Mouse (Mus musculus): Measurements from ENCODE around the gene Lrrc75a. TPM values are rescaled to one million over a fixed set of nuclear protein-coding genes. Genes with fewer than 3 reads are reported as not detected.

The Lrrc75a gene
- polyA plus RNA-seq, 1 experiment from 2014 or later: 17.2 TPM

GRCm38 (mm10) chr11:62643011-62643631 is 5.2 kb downstream of the Lrrc75a start:
- peaks cover 97% of the 10 kb centered on the region for H3K4me1 ChIP-seq

GRCm38 (mm10) chr11:62642023-62642844 is 6.1 kb downstream of the Lrrc75a start:
- H3K4me3 ChIP-seq: no peak overlapping the region
- peak overlapping the region; percentile 94 for H3K27ac ChIP-seq
- H3K27me3 ChIP-seq (ENCODE audit: insufficient read depth, poor library complexity, severe bottlenecking): no peaks in the 10 kb centered on the region
- no peak for DNase-seq (ENCODE audit: low spot score)
- H3K4me1 ChIP-seq: peaks cover 99% of the 10 kb centered on the region
- 42% methylated on average over 11 of the region's 11 CpGs for WGBS
- 0 out of 2 replicates have a peak, but pooled peaks cover 3% of the 10 kb centered on the region for H3K36me3 ChIP-seq
- no peaks in the 10 kb centered on the region for H3K9me3 ChIP-seq

More at GRCm38 (mm10) chr11:62643011-62643631, 5.2 kb downstream of the Lrrc75a start:
- 0 out of 2 replicates have a peak, but pooled peaks cover 3% of the 10 kb centered on the region for H3K36me3 ChIP-seq
- no peaks in the 10 kb centered on the region for H3K9me3 ChIP-seq
- H3K4me3 ChIP-seq: no peak overlapping the region
- peak overlapping the region; percentile 94 for H3K27ac ChIP-seq
- 72% methylated on average over 8 of the region's 8 CpGs for WGBS
- no peaks in the 10 kb centered on the region for H3K27me3 ChIP-seq (ENCODE audit: insufficient read depth, poor library complexity, severe bottlenecking)
- no peak for DNase-seq (ENCODE audit: low spot score)

- 62% methylated on average over 3 of the region's 3 CpGs for WGBS
- H3K27me3 ChIP-seq (ENCODE audit: insufficient read depth, poor library complexity, severe bottlenecking): no peaks in the 10 kb centered on the region
- 0 out of 2 replicates have a peak, but pooled peaks cover 3% of the 10 kb centered on the region for H3K36me3 ChIP-seq
- H3K9me3 ChIP-seq: no peaks in the 10 kb centered on the region
- H3K4me3 ChIP-seq: no peak overlapping the region; the same call in 1 of the 2 replicates
- peak overlapping the region; percentile 67; the same call in 1 of the 2 replicates for H3K27ac ChIP-seq
- peaks cover 99% of the 10 kb centered on the region for H3K4me1 ChIP-seq
- DNase-seq (ENCODE audit: low spot score): no peak
Observed at GRCm38 (mm10) chr11:62640378-62640777, 7.9 kb downstream of the Lrrc75a start.

GRCm38 (mm10) chr11:62638402-62638801 is 9.9 kb downstream of the Lrrc75a start:
- no peaks in the 10 kb centered on the region for H3K9me3 ChIP-seq
- no peak for DNase-seq (ENCODE audit: low spot score)
- peak overlapping the region; percentile 49 for H3K27ac ChIP-seq
- H3K27me3 ChIP-seq (ENCODE audit: insufficient read depth, poor library complexity, severe bottlenecking): no peaks in the 10 kb centered on the region
- peaks cover 88% of the 10 kb centered on the region for H3K4me1 ChIP-seq
- WGBS: 77% methylated on average over 4 of the region's 4 CpGs
- no peak overlapping the region for H3K4me3 ChIP-seq
- 0 out of 2 replicates have a peak, but pooled peaks cover 3% of the 10 kb centered on the region for H3K36me3 ChIP-seq

GRCm38 (mm10) chr11:62637806-62638205 is 10.5 kb downstream of the Lrrc75a start:
- 0 out of 2 replicates have a peak overlapping the region, but pooled peaks have one; percentile 6 for H3K4me3 ChIP-seq
- no peaks in the 10 kb centered on the region for H3K9me3 ChIP-seq
- DNase-seq (ENCODE audit: low spot score): no peak
- peaks cover 7% of the 10 kb centered on the region for H3K36me3 ChIP-seq
- no peaks in the 10 kb centered on the region for H3K27me3 ChIP-seq (ENCODE audit: insufficient read depth, poor library complexity, severe bottlenecking)
- peaks cover 82% of the 10 kb centered on the region for H3K4me1 ChIP-seq
- H3K27ac ChIP-seq: peak overlapping the region; percentile 81; the same call in 1 of the 2 replicates
- 88% methylated on average over 6 of the region's 6 CpGs for WGBS

- H3K27me3 ChIP-seq (ENCODE audit: insufficient read depth, poor library complexity, severe bottlenecking): no peaks in the 10 kb centered on the region
- H3K9me3 ChIP-seq: no peaks in the 10 kb centered on the region
- H3K4me3 ChIP-seq: 0 out of 2 replicates have a peak overlapping the region, but pooled peaks have one; percentile 6
- DNase-seq (ENCODE audit: low spot score): no peak
- WGBS: 67% methylated on average over 5 of the region's 5 CpGs
- peaks cover 8% of the 10 kb centered on the region for H3K36me3 ChIP-seq
- H3K4me1 ChIP-seq: peaks cover 78% of the 10 kb centered on the region
- peak overlapping the region; percentile 81 for H3K27ac ChIP-seq
Observed at GRCm38 (mm10) chr11:62637401-62637800, 10.9 kb downstream of the Lrrc75a start.

- Histone ChIP-seq H3K4me1 (peaks cover 74% of the 10 kb centered on the region), H3K36me3 (peaks cover 8% of the 10 kb centered on the region)
- WGBS: 61% methylated on average over 3 of the region's 3 CpGs
Observed at GRCm38 (mm10) chr11:62636840-62637221, 11.5 kb downstream of the Lrrc75a start.

GRCm38 (mm10) chr11:62636105-62636839 is 12.1 kb downstream of the Lrrc75a start:
- no peak for DNase-seq (ENCODE audit: low spot score)
- H3K27me3 ChIP-seq (ENCODE audit: insufficient read depth, poor library complexity, severe bottlenecking): no peaks in the 10 kb centered on the region
- peak overlapping the region; percentile 81 for H3K27ac ChIP-seq
- WGBS: 43% methylated on average over 11 of the region's 11 CpGs
- H3K4me3 ChIP-seq: no peak overlapping the region
- H3K9me3 ChIP-seq: no peaks in the 10 kb centered on the region
- peaks cover 8% of the 10 kb centered on the region for H3K36me3 ChIP-seq
- peaks cover 74% of the 10 kb centered on the region for H3K4me1 ChIP-seq

More at GRCm38 (mm10) chr11:62636840-62637221, 11.5 kb downstream of the Lrrc75a start:
- Histone ChIP-seq H3K9me3 (no peaks in the 10 kb centered on the region), H3K27me3 (ENCODE audit: insufficient read depth, poor library complexity, severe bottlenecking) (no peaks in the 10 kb centered on the region), H3K4me3 (no peak overlapping the region), H3K27ac (peak overlapping the region; percentile 81)
- DNase-seq (ENCODE audit: low spot score): no peak

GRCm38 (mm10) chr11:62635406-62635805 is 12.9 kb downstream of the Lrrc75a start:
- whole genome bisulfite sequencing: 70% methylated on average over 3 of the region's 3 CpGs
- no peak for DNase-seq (ENCODE audit: low spot score)
- Histone ChIP-seq H3K4me3 (no peak overlapping the region), H3K36me3 (peaks cover 8% of the 10 kb centered on the region), H3K27me3 (ENCODE audit: insufficient read depth, poor library complexity, severe bottlenecking) (no peaks in the 10 kb centered on the region), H3K9me3 (no peaks in the 10 kb centered on the region), H3K27ac (no peak overlapping the region), H3K4me1 (peaks cover 75% of the 10 kb centered on the region)

GRCm38 (mm10) chr11:62631138-62631537 is 17.2 kb downstream of the Lrrc75a start:
- Histone ChIP-seq H3K27me3 (ENCODE audit: insufficient read depth, poor library complexity, severe bottlenecking) (no peaks in the 10 kb centered on the region), H3K4me3 (no peak overlapping the region), H3K9me3 (no peaks in the 10 kb centered on the region), H3K36me3 (peaks cover 8% of the 10 kb centered on the region), H3K4me1 (peaks cover 64% of the 10 kb centered on the region), H3K27ac (peak overlapping the region; percentile 87; the same call in 1 of the 2 replicates)
- DNase-seq (ENCODE audit: low spot score): no peak
- WGBS: 51% methylated on average over 4 of the region's 4 CpGs

GRCm38 (mm10) chr11:62630225-62630821 is 18.0 kb downstream of the Lrrc75a start:
- DNase-seq (ENCODE audit: low spot score): no peak
- peak overlapping the region; percentile 87 for H3K27ac ChIP-seq
- WGBS: 2% methylated on average over 11 of the region's 11 CpGs
- H3K9me3 ChIP-seq: no peaks in the 10 kb centered on the region
- H3K4me3 ChIP-seq: peak overlapping the region; percentile 45
- peaks cover 10% of the 10 kb centered on the region for H3K36me3 ChIP-seq
- no peaks in the 10 kb centered on the region for H3K27me3 ChIP-seq (ENCODE audit: insufficient read depth, poor library complexity, severe bottlenecking)
- peaks cover 63% of the 10 kb centered on the region for H3K4me1 ChIP-seq

All from heart, embryonic 10.5 days (tissue).